Mouse (Mus musculus) ovary, adult 18-20 months (tissue): Measurements from ENCODE around the gene Rgmb.

ENCODE experiments used
- DNase-seq: peaks from one replicate; pipeline ENCODE4 v3.0.0; 2022; ENCODE audit warnings: low spot score, mixed read lengths

The Rgmb gene

GRCm38 (mm10) chr17:15822376-15822775 lies 8.5 kb downstream of the Rgmb start:
- no peak for DNase-seq

GRCm38 (mm10) chr17:15821706-15822105 lies 9.1 kb downstream of the Rgmb start:
- DNase-seq: no peak

GRCm38 (mm10) chr17:15820761-15821160 lies 10.1 kb downstream of the Rgmb start:
- DNase-seq: no peak

GRCm38 (mm10) chr17:15820146-15820545 lies 10.7 kb downstream of the Rgmb start:
- no peak for DNase-seq

- no peak for DNase-seq
Measured at GRCm38 (mm10) chr17:15818372-15818771, 12.5 kb downstream of the Rgmb start.

GRCm38 (mm10) chr17:15817634-15818033 lies 13.2 kb downstream of the Rgmb start:
- no peak for DNase-seq

GRCm38 (mm10) chr17:15817096-15817450 lies 13.8 kb downstream of the Rgmb start:
- no peak for DNase-seq

- no peak for DNase-seq
Measured at GRCm38 (mm10) chr17:15816379-15817095, 14.3 kb downstream of the Rgmb start.

GRCm38 (mm10) chr17:15815312-15816018 lies 15.4 kb downstream of the Rgmb start:
- no peak for DNase-seq

GRCm38 (mm10) chr17:15813658-15814212 lies 17.1 kb downstream of the Rgmb start:
- no peak for DNase-seq

- DNase-seq: no peak
Measured at GRCm38 (mm10) chr17:15812136-15812778, 18.6 kb downstream of the Rgmb start.

GRCm38 (mm10) chr17:15809949-15810348 lies 20.9 kb downstream of the Rgmb start:
- DNase-seq: no peak

GRCm38 (mm10) chr17:15808468-15809374 lies 22.1 kb downstream of the Rgmb start:
- no peak for DNase-seq

GRCm38 (mm10) chr17:15808015-15808414 lies 22.8 kb downstream of the Rgmb start:
- no peak for DNase-seq

- no peak for DNase-seq
Measured at GRCm38 (mm10) chr17:15807295-15807984, 23.4 kb downstream of the Rgmb start.

- no peak for DNase-seq
Measured at GRCm38 (mm10) chr17:15804008-15804812, 26.6 kb downstream of the Rgmb start.

- DNase-seq: no peak
Measured at GRCm38 (mm10) chr17:15799195-15799793, 31.5 kb downstream of the Rgmb start.

GRCm38 (mm10) chr17:15790716-15791115 lies 40.1 kb downstream of the Rgmb start:
- no peak for DNase-seq

- DNase-seq: no peak
Measured at GRCm38 (mm10) chr17:15787036-15787435, 43.8 kb downstream of the Rgmb start.

- DNase-seq: no peak
Measured at GRCm38 (mm10) chr17:15777979-15778378, 52.9 kb downstream of the Rgmb start.
